Mouse (Mus musculus): Measurements from ENCODE around the gene Tmprss4. TPM values are rescaled to one million over a fixed set of nuclear protein-coding genes. Genes with fewer than 3 reads are reported as not detected.

Gene Tmprss4
- polyA plus RNA-seq (2015; fragmentation: Nextera tagmentation; extraction: Ambion mirVana) = not detected in 2 replicates

DNA sequence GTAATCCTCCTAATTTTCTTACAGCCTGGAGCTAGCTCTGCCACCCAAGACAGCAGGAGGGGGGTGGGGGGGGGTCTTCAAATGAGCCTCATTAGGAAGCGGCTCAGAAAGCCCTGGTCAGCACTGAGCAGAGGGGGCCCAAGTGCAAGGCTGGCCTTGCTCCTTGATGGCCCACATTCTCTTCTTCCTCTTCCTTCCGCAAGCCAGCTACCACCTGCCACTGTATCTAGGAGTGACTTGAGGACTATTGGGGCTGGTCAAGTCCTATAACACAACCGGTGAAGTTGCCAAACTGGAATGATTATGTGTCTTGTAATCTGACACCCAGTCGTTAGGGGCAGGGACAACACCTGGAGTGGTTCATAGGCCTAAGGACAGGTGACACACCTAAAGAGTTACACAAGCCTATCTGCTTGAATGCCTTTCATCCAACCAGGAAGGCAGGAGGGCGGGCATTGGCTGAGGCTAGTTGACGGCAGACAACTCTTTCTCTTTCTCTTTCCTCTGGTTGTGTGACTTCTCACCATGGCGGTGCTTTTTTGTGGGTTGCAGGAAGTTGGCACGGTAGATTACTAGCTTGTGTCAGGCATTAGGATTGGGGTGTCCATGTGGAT lies at the start of gene Tmprss4:
TSS of gene Tmprss4 (minus strand) at position 296 of the 614 bp plus-strand sequence.
- no peaks in the 10 kb centered on the region for H3K4me1 ChIP-seq (ENCODE audit: control insufficient read depth, insufficient read depth, low read length)
- 81% methylated on average over 8 of the region's 8 CpGs for WGBS
- no peaks in the 10 kb centered on the region for H3K27me3 ChIP-seq (ENCODE audit: control insufficient read depth, insufficient read depth, low read depth, low read length)
- no peaks in the 10 kb centered on the region for H3K9me3 ChIP-seq (replicated peaks; ENCODE audit: control insufficient read depth, low read length, poor library complexity, severe bottlenecking)
- H3K36me3 ChIP-seq (ENCODE audit: control insufficient read depth, insufficient read depth, low read length) = no peaks in the 10 kb centered on the region
- H3K27ac ChIP-seq (ENCODE audit: low read length) = no peak within 1 kb of the TSS
- no peak within 1 kb of the TSS for H3K4me3 ChIP-seq (ENCODE audit: low read depth, low read length)
- H3K4me2 ChIP-seq (ENCODE audit: low read length) = no peak within 1 kb of the TSS
- H3K9ac ChIP-seq (ENCODE audit: low read depth, low read length) = no peak within 1 kb of the TSS
- no peak for ATAC-seq

DNA sequence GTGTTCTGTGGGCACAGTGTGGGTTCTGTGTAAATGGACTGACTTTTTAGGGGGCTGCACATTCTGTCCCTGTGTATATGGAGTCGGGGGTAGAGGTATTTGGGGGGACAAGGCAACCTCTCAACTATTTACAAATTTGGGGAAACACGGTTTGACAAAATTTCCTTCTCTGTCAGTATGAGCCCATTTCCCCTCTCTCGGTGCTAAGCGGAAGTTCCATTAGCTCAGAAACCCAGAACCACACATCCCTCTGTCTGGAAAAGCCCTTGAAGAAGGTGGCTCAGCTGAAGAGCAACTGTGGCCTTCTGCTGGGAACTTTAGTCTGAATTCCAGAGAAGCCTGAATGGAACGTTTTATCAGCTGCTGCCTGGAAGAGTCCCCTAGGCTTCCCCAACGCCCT lies 48.5 kb upstream of the Tmprss4 start:
- no peak for ATAC-seq
- 75% methylated on average over 6 of the region's 6 CpGs for WGBS
- H3K9me3 ChIP-seq (replicated peaks; ENCODE audit: control insufficient read depth, low read length, poor library complexity, severe bottlenecking) = no peaks in the 10 kb centered on the region
- H3K27ac ChIP-seq (ENCODE audit: low read length) = no peak overlapping the region
- H3K36me3 ChIP-seq (ENCODE audit: control insufficient read depth, insufficient read depth, low read length) = no peaks in the 10 kb centered on the region
- H3K27me3 ChIP-seq (ENCODE audit: control insufficient read depth, insufficient read depth, low read depth, low read length) = no peaks in the 10 kb centered on the region
- H3K4me1 ChIP-seq (ENCODE audit: control insufficient read depth, insufficient read depth, low read length) = no peaks in the 10 kb centered on the region
- H3K9ac ChIP-seq (ENCODE audit: low read depth, low read length) = no peak overlapping the region
- H3K4me3 ChIP-seq (ENCODE audit: low read depth, low read length) = no peak overlapping the region
- H3K4me2 ChIP-seq (ENCODE audit: low read length) = no peak overlapping the region

DNA sequence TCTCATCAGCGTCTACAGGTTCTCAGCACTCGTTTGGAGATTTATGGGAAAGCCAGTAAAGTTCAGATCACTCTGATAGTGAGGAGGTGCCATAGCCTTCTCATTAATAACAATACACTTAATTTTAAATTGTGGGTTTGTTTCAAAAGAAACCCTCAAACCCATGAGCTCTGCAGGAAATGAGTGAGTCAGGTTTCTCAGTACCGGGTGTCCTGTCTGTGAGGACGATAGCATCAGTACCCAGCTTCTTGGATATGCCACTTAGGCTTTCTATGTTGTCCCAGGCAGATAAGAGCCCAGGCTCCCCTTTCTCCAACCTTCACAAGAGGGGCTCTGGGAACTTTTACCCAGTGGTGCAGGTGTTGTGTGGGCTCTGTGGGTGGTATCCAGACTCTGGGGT lies 48.1 kb upstream of the Tmprss4 start:
- H3K9me3 ChIP-seq (replicated peaks; ENCODE audit: control insufficient read depth, low read length, poor library complexity, severe bottlenecking) = no peaks in the 10 kb centered on the region
- no peaks in the 10 kb centered on the region for H3K36me3 ChIP-seq (ENCODE audit: control insufficient read depth, insufficient read depth, low read length)
- ATAC-seq = no peak
- 86% methylated on average over 4 of the region's 4 CpGs for WGBS
- no peak overlapping the region for H3K4me3 ChIP-seq (ENCODE audit: low read depth, low read length)
- no peaks in the 10 kb centered on the region for H3K27me3 ChIP-seq (ENCODE audit: control insufficient read depth, insufficient read depth, low read depth, low read length)
- H3K4me2 ChIP-seq (ENCODE audit: low read length) = no peak overlapping the region
- no peak overlapping the region for H3K9ac ChIP-seq (ENCODE audit: low read depth, low read length)
- no peaks in the 10 kb centered on the region for H3K4me1 ChIP-seq (ENCODE audit: control insufficient read depth, insufficient read depth, low read length)
- no peak overlapping the region for H3K27ac ChIP-seq (ENCODE audit: low read length)

DNA sequence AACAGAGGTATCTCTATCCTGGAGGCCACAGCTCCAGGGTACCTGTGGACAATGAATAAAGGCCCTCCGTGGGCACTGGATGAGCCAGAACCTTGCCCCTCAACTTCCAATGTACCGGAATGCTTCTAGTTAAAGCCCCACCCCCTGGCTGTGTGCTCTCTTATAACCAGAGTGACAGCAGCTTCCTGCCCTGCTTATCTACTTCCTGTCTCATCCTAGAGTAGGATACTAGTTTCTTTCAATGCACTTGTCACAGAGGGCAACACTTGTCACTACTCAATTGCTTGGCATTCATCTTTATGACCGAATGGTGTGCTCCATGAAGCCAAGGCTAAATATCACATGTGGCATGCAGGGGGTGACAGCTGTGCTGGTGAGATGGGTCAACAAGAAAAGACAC lies 47.4 kb upstream of the Tmprss4 start:
- H3K27me3 ChIP-seq (ENCODE audit: control insufficient read depth, insufficient read depth, low read depth, low read length) = no peaks in the 10 kb centered on the region
- no peak overlapping the region for H3K4me3 ChIP-seq (ENCODE audit: low read depth, low read length)
- no peak overlapping the region for H3K9ac ChIP-seq (ENCODE audit: low read depth, low read length)
- H3K4me1 ChIP-seq (ENCODE audit: control insufficient read depth, insufficient read depth, low read length) = no peaks in the 10 kb centered on the region
- 84% methylated on average over 3 of the region's 3 CpGs for WGBS
- H3K9me3 ChIP-seq (replicated peaks; ENCODE audit: control insufficient read depth, low read length, poor library complexity, severe bottlenecking) = no peaks in the 10 kb centered on the region
- no peak overlapping the region for H3K4me2 ChIP-seq (ENCODE audit: low read length)
- no peak for ATAC-seq
- no peak overlapping the region for H3K27ac ChIP-seq (ENCODE audit: low read length)
- H3K36me3 ChIP-seq (ENCODE audit: control insufficient read depth, insufficient read depth, low read length) = no peaks in the 10 kb centered on the region

DNA sequence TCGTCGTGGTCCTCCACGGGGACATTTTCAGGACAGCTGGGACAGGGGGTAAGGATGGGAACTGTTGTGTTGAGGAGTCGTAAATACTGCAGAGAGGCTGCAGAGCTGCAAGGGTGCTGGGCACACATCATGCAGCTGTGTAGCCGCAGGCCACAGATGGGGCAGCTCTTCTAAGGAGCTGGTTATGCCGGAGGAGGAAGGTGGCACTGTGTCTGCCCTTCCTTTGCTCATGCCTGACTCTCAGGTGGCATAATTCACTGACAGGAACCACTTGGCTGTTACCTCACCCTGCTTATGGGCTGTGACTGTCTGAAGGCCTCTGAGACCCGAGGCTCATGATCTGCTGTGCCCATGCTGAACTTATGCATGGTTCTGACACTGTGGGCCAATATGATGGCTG lies 46.4 kb upstream of the Tmprss4 start:
- no peak overlapping the region for H3K4me2 ChIP-seq (ENCODE audit: low read length)
- H3K36me3 ChIP-seq (ENCODE audit: control insufficient read depth, insufficient read depth, low read length) = no peaks in the 10 kb centered on the region
- H3K9ac ChIP-seq (ENCODE audit: low read depth, low read length) = no peak overlapping the region
- ATAC-seq = no peak
- H3K4me3 ChIP-seq (ENCODE audit: low read depth, low read length) = no peak overlapping the region
- WGBS = 90% methylated on average over 7 of the region's 7 CpGs
- H3K9me3 ChIP-seq (replicated peaks; ENCODE audit: control insufficient read depth, low read length, poor library complexity, severe bottlenecking) = no peaks in the 10 kb centered on the region
- H3K4me1 ChIP-seq (ENCODE audit: control insufficient read depth, insufficient read depth, low read length) = no peaks in the 10 kb centered on the region
- H3K27me3 ChIP-seq (ENCODE audit: control insufficient read depth, insufficient read depth, low read depth, low read length) = no peaks in the 10 kb centered on the region
- no peak overlapping the region for H3K27ac ChIP-seq (ENCODE audit: low read length)

DNA sequence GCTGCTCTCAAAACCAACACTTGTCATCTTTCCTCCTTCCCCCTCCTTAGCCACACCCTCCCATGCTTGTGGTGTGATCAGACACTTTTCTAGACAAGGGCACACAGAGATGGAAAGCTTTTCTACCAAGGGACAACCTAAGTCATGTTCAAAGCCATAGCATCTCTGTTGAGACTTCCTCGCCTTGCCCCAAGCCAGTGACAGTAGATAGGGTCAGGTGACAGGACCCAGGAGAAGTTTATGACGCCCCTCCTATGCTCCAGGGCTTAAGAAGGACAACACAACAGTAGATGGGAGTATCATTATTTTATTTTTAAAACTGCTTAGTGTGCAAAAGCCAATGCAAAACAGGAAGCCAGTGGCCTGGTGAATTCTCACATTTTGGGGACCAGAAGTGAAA lies 43.6 kb upstream of the Tmprss4 start:
- no peak for ATAC-seq
- no peaks in the 10 kb centered on the region for H3K27me3 ChIP-seq (ENCODE audit: control insufficient read depth, insufficient read depth, low read depth, low read length)
- H3K4me3 ChIP-seq (ENCODE audit: low read depth, low read length) = no peak overlapping the region
- H3K27ac ChIP-seq (ENCODE audit: low read length) = no peak overlapping the region
- WGBS = 75% methylated on average over 2 of the region's 2 CpGs
- H3K36me3 ChIP-seq (ENCODE audit: control insufficient read depth, insufficient read depth, low read length) = no peaks in the 10 kb centered on the region
- H3K4me2 ChIP-seq (ENCODE audit: low read length) = no peak overlapping the region
- no peaks in the 10 kb centered on the region for H3K9me3 ChIP-seq (replicated peaks; ENCODE audit: control insufficient read depth, low read length, poor library complexity, severe bottlenecking)
- no peak overlapping the region for H3K9ac ChIP-seq (ENCODE audit: low read depth, low read length)
- no peaks in the 10 kb centered on the region for H3K4me1 ChIP-seq (ENCODE audit: control insufficient read depth, insufficient read depth, low read length)

DNA sequence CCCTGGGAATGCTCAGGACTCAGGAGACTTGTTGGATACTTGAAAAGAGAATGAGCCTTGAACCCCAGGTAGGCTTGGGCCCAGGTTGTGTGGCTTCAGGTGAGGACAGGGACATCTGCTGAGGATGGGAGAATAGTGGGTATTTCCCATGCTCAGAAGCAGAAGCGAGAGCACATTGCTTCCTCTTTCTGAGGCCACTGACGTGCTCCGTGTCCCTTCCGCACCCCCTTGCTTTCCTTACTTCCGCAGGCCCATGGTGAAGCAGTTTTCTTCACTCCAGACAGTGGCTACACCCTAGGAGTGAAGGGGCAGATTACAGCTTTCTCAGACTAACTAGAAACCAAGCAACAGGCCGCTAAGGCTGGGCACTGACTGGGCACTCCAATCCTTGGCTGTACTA lies 42.2 kb upstream of the Tmprss4 start:
- 91% methylated on average over 6 of the region's 6 CpGs for whole genome bisulfite sequencing

DNA sequence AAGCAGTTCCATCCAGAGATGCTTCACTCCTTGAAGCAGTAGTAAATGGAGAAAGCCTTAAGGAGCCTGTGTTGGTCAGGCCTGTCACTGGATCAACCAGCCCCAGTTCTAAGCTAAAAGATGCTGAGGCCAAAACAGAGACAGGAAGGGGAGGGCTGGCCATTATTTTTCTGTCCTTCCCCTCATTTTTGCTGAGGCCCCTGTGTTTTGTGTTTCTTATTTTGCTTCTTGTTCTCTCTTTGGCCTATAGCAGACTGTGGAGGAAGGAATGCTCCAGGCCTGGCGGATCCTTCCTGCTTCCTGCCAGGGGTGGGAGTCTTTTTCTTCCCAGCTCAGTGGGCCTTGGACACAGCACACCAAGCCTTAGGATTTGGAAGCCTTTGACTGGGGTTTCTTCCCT lies 41.5 kb upstream of the Tmprss4 start:
- Histone ChIP-seq H3K4me3 (ENCODE audit: low read depth, low read length) (no peak overlapping the region), H3K27me3 (ENCODE audit: control insufficient read depth, insufficient read depth, low read depth, low read length) (no peaks in the 10 kb centered on the region), H3K4me1 (ENCODE audit: control insufficient read depth, insufficient read depth, low read length) (no peaks in the 10 kb centered on the region), H3K27ac (ENCODE audit: low read length) (no peak overlapping the region), H3K36me3 (ENCODE audit: control insufficient read depth, insufficient read depth, low read length) (no peaks in the 10 kb centered on the region), H3K4me2 (ENCODE audit: low read length) (no peak overlapping the region), H3K9ac (ENCODE audit: low read depth, low read length) (no peak overlapping the region), H3K9me3 (replicated peaks; ENCODE audit: control insufficient read depth, low read length, poor library complexity, severe bottlenecking) (no peaks in the 10 kb centered on the region)
- WGBS = 77% methylated on average over 1 of the region's 1 CpGs
- no peak for ATAC-seq

More for the DNA sequence above, 42.2 kb upstream of the Tmprss4 start:
- Histone ChIP-seq H3K9ac (ENCODE audit: low read depth, low read length) (no peak overlapping the region), H3K4me1 (ENCODE audit: control insufficient read depth, insufficient read depth, low read length) (no peaks in the 10 kb centered on the region), H3K27ac (ENCODE audit: low read length) (no peak overlapping the region), H3K36me3 (ENCODE audit: control insufficient read depth, insufficient read depth, low read length) (no peaks in the 10 kb centered on the region), H3K4me2 (ENCODE audit: low read length) (no peak overlapping the region), H3K4me3 (ENCODE audit: low read depth, low read length) (no peak overlapping the region), H3K9me3 (replicated peaks; ENCODE audit: control insufficient read depth, low read length, poor library complexity, severe bottlenecking) (no peaks in the 10 kb centered on the region), H3K27me3 (ENCODE audit: control insufficient read depth, insufficient read depth, low read depth, low read length) (no peaks in the 10 kb centered on the region)
- no peak for ATAC-seq

DNA sequence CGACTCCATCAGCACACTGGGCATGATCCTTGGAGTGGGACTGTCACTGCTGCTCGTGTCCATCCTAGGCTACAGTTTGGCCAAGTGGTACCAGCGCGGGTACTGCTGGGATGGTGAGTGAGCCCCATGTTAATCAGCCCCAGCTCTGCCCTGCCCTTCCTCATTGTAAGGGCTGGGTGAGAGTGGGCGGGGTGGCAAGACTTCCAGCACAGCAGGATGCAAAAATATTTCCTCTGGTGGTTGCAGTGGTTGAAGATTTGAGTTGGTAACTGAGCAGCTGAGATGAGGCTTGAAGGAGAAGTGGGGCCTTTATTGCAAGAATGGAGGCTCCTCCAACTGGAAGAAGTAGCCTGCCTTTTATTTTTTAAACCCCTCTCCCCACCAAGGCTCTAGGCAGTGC lies 37.5 kb upstream of the Tmprss4 start:
- H3K4me2 ChIP-seq (ENCODE audit: low read length) = no peak overlapping the region
- H3K27ac ChIP-seq (ENCODE audit: low read length) = no peak overlapping the region
- WGBS = 80% methylated on average over 5 of the region's 5 CpGs
- no peak for ATAC-seq
- H3K27me3 ChIP-seq (ENCODE audit: control insufficient read depth, insufficient read depth, low read depth, low read length) = no peaks in the 10 kb centered on the region
- no peak overlapping the region for H3K4me3 ChIP-seq (ENCODE audit: low read depth, low read length)
- no peak overlapping the region for H3K9ac ChIP-seq (ENCODE audit: low read depth, low read length)
- H3K4me1 ChIP-seq (ENCODE audit: control insufficient read depth, insufficient read depth, low read length) = no peaks in the 10 kb centered on the region
- H3K9me3 ChIP-seq (replicated peaks; ENCODE audit: control insufficient read depth, low read length, poor library complexity, severe bottlenecking) = no peaks in the 10 kb centered on the region
- no peaks in the 10 kb centered on the region for H3K36me3 ChIP-seq (ENCODE audit: control insufficient read depth, insufficient read depth, low read length)

Measured in midbrain, embryonic 16.5 days (tissue).